In the genomic region with DNA sequence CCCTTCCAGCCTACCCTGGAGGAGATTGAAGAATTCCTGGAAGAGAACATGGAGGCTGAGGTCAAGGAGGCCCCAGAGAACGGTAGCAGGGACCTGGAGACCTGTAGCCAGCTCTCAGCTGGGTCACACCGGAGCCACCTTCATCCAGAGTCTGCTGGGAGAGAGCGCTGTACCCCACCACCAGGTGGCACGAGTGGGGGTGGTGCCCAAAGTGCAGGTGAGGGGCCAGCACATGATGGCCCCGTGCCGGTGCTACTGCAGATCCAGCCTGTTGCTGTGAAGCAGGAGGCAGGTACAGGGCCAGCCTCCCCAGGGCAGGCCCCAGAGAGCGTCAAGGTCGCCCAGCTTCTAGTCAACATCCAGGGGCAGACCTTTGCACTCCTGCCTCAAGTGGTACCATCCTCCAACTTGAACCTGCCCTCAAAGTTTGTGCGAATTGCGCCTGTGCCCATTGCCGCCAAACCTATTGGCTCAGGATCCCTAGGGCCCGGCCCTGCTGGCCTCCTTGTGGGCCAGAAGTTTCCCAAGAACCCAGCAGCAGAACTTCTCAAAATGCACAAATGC, we compare ENCODE assay signal across 16 mouse cellular contexts. TPM values are rescaled to one million over a fixed set of nuclear protein-coding genes. Genes with fewer than 3 reads are reported as not detected.
A peak's percentile ranks its signal among the peaks of the same experiment; 100 is the strongest.
DNase-seq lines count a peak whose midpoint lies in the region; ATAC-seq and TF ChIP-seq lines count a peak whose summit lies in the region.
"Had no signal": no experiment of that assay in that cellular context is flagged by ENCODE, and none has a peak within 500 bp of the region (broad histone marks: within the 10 kb centered on the region; RNA-seq: fewer than 3 reads in every experiment).

No protein-coding gene starts in this region.

- no peak overlapping the region for H3K9ac ChIP-seq in forebrain, embryonic 11.5 days (ENCODE audit: low read length)
- H3K9ac ChIP-seq in forebrain, embryonic 16.5 days (replicated peaks; ENCODE audit: low read depth, low read length): no peak overlapping the region
- no peak overlapping the region for H3K9ac ChIP-seq in kidney, embryonic 16.5 days (replicated peaks; ENCODE audit: low read length)
- H3K9ac ChIP-seq in liver, embryonic 14.5 days (replicated peaks): no peak overlapping the region
- H3K9ac ChIP-seq: forebrain, postnatal 0 days; heart, embryonic 12.5 days; midbrain, embryonic 15.5 days had no signal

- H3K27me3 ChIP-seq in forebrain, embryonic 11.5 days (ENCODE audit: control insufficient read depth, insufficient read depth, low read length): peaks cover 8% of the 10 kb centered on the region
- H3K27me3 ChIP-seq in forebrain, embryonic 16.5 days (replicated peaks; ENCODE audit: control insufficient read depth, insufficient read depth, low read length): peaks cover 3% of the 10 kb centered on the region; the same call in 1 of the 2 replicates
- H3K27me3 ChIP-seq in kidney, embryonic 16.5 days (ENCODE audit: insufficient read depth, low read length): peaks cover 1% of the 10 kb centered on the region
- peaks cover 17% of the 10 kb centered on the region for H3K27me3 ChIP-seq in liver, embryonic 14.5 days (ENCODE audit: control insufficient read depth, insufficient read depth, low read length)

- no peak for TF ChIP-seq CTCF in liver, embryonic 14.5 days (IDR thresholded peaks at IDR 0.05; ENCODE audit: low read depth)

- peaks cover 6% of the 10 kb centered on the region; the same call in 1 of the 2 replicates for H3K4me1 ChIP-seq in forebrain, embryonic 11.5 days (replicated peaks; ENCODE audit: control insufficient read depth, insufficient read depth, low read length)
- H3K4me1 ChIP-seq in forebrain, embryonic 16.5 days (replicated peaks; ENCODE audit: control insufficient read depth, insufficient read depth, low read length): peaks cover 20% of the 10 kb centered on the region
- peaks cover 16% of the 10 kb centered on the region for H3K4me1 ChIP-seq in kidney, embryonic 16.5 days (ENCODE audit: insufficient read depth, low read length)
- peaks cover 0 to 5% of the 10 kb centered on the region in 2 experiments; a peak in 1 of 4 replicates for H3K4me1 ChIP-seq in liver, embryonic 14.5 days (replicated peaks; ENCODE audit: control insufficient read depth in 2 of 2, insufficient read depth in 2 of 2, low read length in 1 of 2)

- no peak overlapping the region for H3K4me3 ChIP-seq in forebrain, embryonic 11.5 days (ENCODE audit: low read depth, low read length)
- H3K4me3 ChIP-seq in forebrain, embryonic 16.5 days (replicated peaks; ENCODE audit: low read length): no peak overlapping the region
- H3K4me3 ChIP-seq in kidney, embryonic 16.5 days (ENCODE audit: low read length): no peak overlapping the region
- H3K4me3 ChIP-seq in liver, embryonic 14.5 days (ENCODE audit: insufficient read depth in 1 of 2, low read depth in 2 of 2, low read length in 2 of 2): peak overlapping the region in 1 of 2 experiments; percentile 12; a peak in 1 of 4 replicates
- H3K4me3 ChIP-seq: embryonic facial prominence, embryonic 10.5 days; heart, embryonic 12.5 days; midbrain, embryonic 15.5 days had no signal

- H3K4me2 ChIP-seq in forebrain, embryonic 11.5 days (ENCODE audit: low read depth, low read length, severe bottlenecking): no peak overlapping the region
- H3K4me2 ChIP-seq in forebrain, embryonic 16.5 days (ENCODE audit: low read length): no peak overlapping the region
- no peak overlapping the region for H3K4me2 ChIP-seq in kidney, embryonic 16.5 days (replicated peaks; ENCODE audit: low read depth, low read length)
- peak overlapping the region; percentile 45 for H3K4me2 ChIP-seq in liver, embryonic 14.5 days (ENCODE audit: low read depth)
- H3K4me2 ChIP-seq: heart, embryonic 12.5 days; midbrain, embryonic 15.5 days had no signal

- H3K27ac ChIP-seq in forebrain, embryonic 11.5 days (ENCODE audit: low read depth, low read length): no peak overlapping the region
- no peak overlapping the region for H3K27ac ChIP-seq in forebrain, embryonic 16.5 days (ENCODE audit: low read length)
- H3K27ac ChIP-seq in kidney, embryonic 16.5 days (ENCODE audit: low read length): no peak overlapping the region
- H3K27ac ChIP-seq in liver, embryonic 14.5 days: no peak overlapping the region
- H3K27ac ChIP-seq: embryonic facial prominence, embryonic 10.5 days; midbrain, embryonic 15.5 days had no signal

- peak; percentile 42 for DNase-seq in forebrain, embryonic 11.5 days (ENCODE audit: low spot score)
- peak; percentile 66 to 76 for DNase-seq in kidney, adult 8-10 months
- DNase-seq in adipocyte (ENCODE audit: low spot score): peak; percentile 47
- no peak for DNase-seq in liver, embryonic 14.5 days (ENCODE audit: low read depth in 3 of 3, low spot score in 3 of 3)
- DNase-seq in layer of hippocampus, adult 11-12 months (ENCODE audit: low spot score): no peak
- DNase-seq: B cell, adult 2 months; cerebellum, postnatal 25 days; forebrain, postnatal 0 days had no signal

- H3K36me3 ChIP-seq in forebrain, embryonic 11.5 days (ENCODE audit: control insufficient read depth, insufficient read depth, low read length): no peaks in the 10 kb centered on the region
- no peaks in the 10 kb centered on the region for H3K36me3 ChIP-seq in forebrain, embryonic 16.5 days (ENCODE audit: control insufficient read depth, insufficient read depth)
- H3K36me3 ChIP-seq in kidney, embryonic 16.5 days (ENCODE audit: insufficient read depth, low read length): peaks cover 10% of the 10 kb centered on the region
- no peaks in the 10 kb centered on the region for H3K36me3 ChIP-seq in liver, embryonic 14.5 days (replicated peaks; ENCODE audit: control insufficient read depth, insufficient read depth, low read depth)
- H3K36me3 ChIP-seq: midbrain, embryonic 15.5 days had no signal

- 87% methylated on average over 12 of the region's 12 CpGs for WGBS in forebrain, embryonic 11.5 days
- WGBS in forebrain, embryonic 16.5 days: 91% methylated on average over 12 of the region's 12 CpGs
- 93% methylated on average over 12 of the region's 12 CpGs for WGBS in kidney, embryonic 16.5 days
- WGBS in liver, embryonic 14.5 days (ENCODE audit: insufficient replicate concordance): 67% methylated on average over 12 of the region's 12 CpGs

- no peaks in the 10 kb centered on the region for H3K9me3 ChIP-seq in forebrain, embryonic 11.5 days (ENCODE audit: control insufficient read depth, low read length)
- H3K9me3 ChIP-seq in forebrain, embryonic 16.5 days (ENCODE audit: control insufficient read depth, low read length): no peaks in the 10 kb centered on the region
- H3K9me3 ChIP-seq in kidney, embryonic 16.5 days (ENCODE audit: low read length): no peaks in the 10 kb centered on the region
- no peaks in the 10 kb centered on the region for H3K9me3 ChIP-seq in liver, embryonic 14.5 days (ENCODE audit: control insufficient read depth, low read length)
- H3K9me3 ChIP-seq: embryonic facial prominence, embryonic 10.5 days; heart, embryonic 12.5 days; midbrain, embryonic 15.5 days had no signal

- no peak for ATAC-seq in forebrain, embryonic 11.5 days (replicated peaks; ENCODE audit: low FRiP score)
- no peak for ATAC-seq in forebrain, embryonic 16.5 days
- ATAC-seq in kidney, embryonic 16.5 days (ENCODE audit: low FRiP score, low TSS enrichment): no peak
- ATAC-seq in liver, embryonic 14.5 days (ENCODE audit: insufficient read depth): no peak
- ATAC-seq in CD4-positive, CD25-positive, alpha-beta regulatory T cell, adult 4 months: no peak
- ATAC-seq: forebrain, postnatal 0 days; midbrain, embryonic 15.5 days had no signal

- TF ChIP-seq EP300 in liver, embryonic 14.5 days (IDR thresholded peaks at IDR 0.05; ENCODE audit: low read depth): no peak

RNA-seq across cellular contexts. Expression of a gene that starts 4.6 kb away (rescaled TPM):
- 2.8 and 3.0 TPM in 2 replicates for polyA plus RNA-seq in forebrain, embryonic 11.5 days (2014; fragmentation: Nextera tagmentation; extraction: Ambion mirVana)
- polyA plus RNA-seq in forebrain, embryonic 16.5 days (2015; fragmentation: Nextera tagmentation; extraction: Ambion mirVana): 11.6 and 14.3 TPM in 2 replicates
- polyA plus RNA-seq in kidney, embryonic 16.5 days (2015; fragmentation: Nextera tagmentation; extraction: Ambion mirVana): 16.1 TPM in 2 replicates
- 7.1 and 7.6 TPM in 2 replicates for polyA plus RNA-seq in liver, embryonic 14.5 days (2012; rRNA removed)
- 9.9 and 10.2 TPM in 2 replicates for polyA plus RNA-seq in liver, embryonic 14.5 days (2014; fragmentation: Nextera tagmentation; extraction: Ambion mirVana)
- not detected for polyA plus RNA-seq in CD4-positive, CD25-positive, alpha-beta regulatory T cell, adult 4 months (2017; shearing (Covaris generic))
- polyA plus RNA-seq: erythroblast, embryonic 14.5 days had no signal

RNA-seq across cellular contexts. Expression of a gene that starts 19.3 kb away (rescaled TPM):
- 1.2 and 2.8 TPM in 2 replicates for polyA plus RNA-seq in forebrain, embryonic 11.5 days (2014; fragmentation: Nextera tagmentation; extraction: Ambion mirVana)
- polyA plus RNA-seq in forebrain, embryonic 16.5 days (2015; fragmentation: Nextera tagmentation; extraction: Ambion mirVana): 33.3 and 38.0 TPM in 2 replicates
- polyA plus RNA-seq in kidney, embryonic 16.5 days (2015; fragmentation: Nextera tagmentation; extraction: Ambion mirVana): 21.1 and 23.4 TPM in 2 replicates
- polyA plus RNA-seq in liver, embryonic 14.5 days (2012; rRNA removed): 8.4 and 9.2 TPM in 2 replicates
- polyA plus RNA-seq in liver, embryonic 14.5 days (2014; fragmentation: Nextera tagmentation; extraction: Ambion mirVana): 10.6 and 12.5 TPM in 2 replicates
- 1 to 10 TPM; 1.4 to 5.1 TPM for polyA plus RNA-seq in CD4-positive, CD25-positive, alpha-beta regulatory T cell, adult 4 months (2017; shearing (Covaris generic))
- polyA plus RNA-seq: erythroblast, embryonic 14.5 days had no signal

RNA-seq across cellular contexts. Expression of a gene that starts 38.3 kb away (rescaled TPM):
- 1.2 and 1.8 TPM in 2 replicates for polyA plus RNA-seq in forebrain, embryonic 11.5 days (2014; fragmentation: Nextera tagmentation; extraction: Ambion mirVana)
- 4.4 and 5.4 TPM in 2 replicates for polyA plus RNA-seq in forebrain, embryonic 16.5 days (2015; fragmentation: Nextera tagmentation; extraction: Ambion mirVana)
- polyA plus RNA-seq in kidney, embryonic 16.5 days (2015; fragmentation: Nextera tagmentation; extraction: Ambion mirVana): 0.49 and 0.62 TPM in 2 replicates
- polyA plus RNA-seq in liver, embryonic 14.5 days (2012; rRNA removed): 0.01 and 0.18 TPM in 2 replicates
- polyA plus RNA-seq in liver, embryonic 14.5 days (2014; fragmentation: Nextera tagmentation; extraction: Ambion mirVana): 0.06 TPM in 1 of 2 replicates, not detected in the other
- polyA plus RNA-seq in CD4-positive, CD25-positive, alpha-beta regulatory T cell, adult 4 months (2017; shearing (Covaris generic)): not detected
- polyA plus RNA-seq: erythroblast, embryonic 14.5 days; spleen, adult 2 months had no signal

Comparison
In these comparisons a context has a peak if more than half of its experiments do, and no peak if none do; other contexts are left out.
1. DNase-seq: peak in forebrain, embryonic 11.5 days (single experiment), kidney, adult 8-10 months (2 of 2) and adipocyte (single experiment); none in liver, embryonic 14.5 days (0 of 3) and layer of hippocampus, adult 11-12 months (single experiment).